Mouse (Mus musculus): Measurements from ENCODE around the gene 4931417E11Rik.
A peak's percentile ranks its signal among the peaks of the same experiment; 100 is the strongest.

Gene 4931417E11Rik

GRCm38 (mm10) chr6:73469567-73469966 lies at the start of gene 4931417E11Rik:
4931417E11Rik (minus strand) TSS chr6:73469667.
- DNase-seq (ENCODE audit: low read depth, low spot score): no peak

GRCm38 (mm10) chr6:73517818-73518396 lies 48.4 kb upstream of the 4931417E11Rik start:
- DNase-seq (ENCODE audit: low read depth, low spot score): peak; percentile 4

DNA sequence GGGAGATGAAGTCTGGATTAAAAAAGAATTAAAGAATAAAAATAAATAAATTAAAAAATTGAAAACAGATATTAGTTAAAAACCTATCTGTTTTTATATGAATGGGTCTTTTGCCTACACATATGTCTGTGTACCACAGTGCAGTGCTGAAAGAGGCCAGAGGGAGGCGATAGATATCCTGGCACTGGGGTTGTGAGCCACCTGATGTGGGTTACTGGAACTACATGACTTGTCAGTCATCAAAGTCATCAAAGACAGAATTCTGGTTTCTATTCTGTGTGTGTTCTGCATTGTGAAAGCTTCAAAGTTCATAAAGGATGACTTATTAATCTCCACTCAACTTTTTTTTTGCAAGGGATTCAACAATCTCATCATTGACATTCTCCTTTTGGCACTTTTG lies 43.4 kb upstream of the 4931417E11Rik start:
- no peak for DNase-seq (ENCODE audit: low read depth, low spot score)

GRCm38 (mm10) chr6:73499631-73500030 lies 30.2 kb upstream of the 4931417E11Rik start:
- DNase-seq (ENCODE audit: low read depth, low spot score): no peak

DNA sequence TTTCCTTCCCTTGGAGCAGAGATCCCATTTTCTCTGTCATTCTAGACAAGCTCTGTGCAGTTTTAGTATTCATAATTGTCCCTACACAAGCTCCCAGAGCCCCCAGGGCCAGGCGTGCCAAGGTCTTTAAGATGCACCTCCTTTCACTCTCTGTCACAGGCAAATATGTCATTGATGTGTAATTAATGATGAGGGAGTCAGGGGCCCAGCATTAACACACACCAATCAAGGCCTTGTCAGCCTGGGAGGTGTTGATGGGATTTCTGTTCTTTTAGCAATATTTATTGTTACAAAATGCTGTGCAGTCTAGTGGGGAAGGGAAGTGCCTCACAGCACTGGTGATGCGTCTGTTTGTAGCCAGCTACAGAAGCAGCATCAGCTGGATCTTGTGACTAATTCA lies 27.9 kb upstream of the 4931417E11Rik start:
- no peak for DNase-seq (ENCODE audit: low read depth, low spot score)

DNA sequence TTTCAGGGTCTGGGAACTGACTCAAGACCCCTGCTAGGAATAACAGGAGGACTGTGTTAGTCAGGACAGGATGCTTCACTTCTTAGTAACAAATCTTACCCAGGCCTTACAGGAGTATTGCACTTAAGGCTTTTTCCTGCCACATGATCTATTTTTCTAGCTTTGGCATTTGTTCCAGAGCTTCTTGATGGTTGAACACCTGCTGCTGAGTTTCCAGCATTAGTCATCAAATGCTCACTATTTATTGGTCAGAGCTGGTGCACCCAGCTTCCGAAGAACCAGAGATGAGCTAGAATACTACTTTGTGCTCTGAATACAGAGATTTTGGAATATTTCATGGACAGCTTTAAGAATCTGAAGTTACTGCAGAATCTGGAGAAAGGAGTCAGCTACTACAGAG lies 21.1 kb upstream of the 4931417E11Rik start:
- no peak for DNase-seq (ENCODE audit: low read depth, low spot score)

- no peak for DNase-seq (ENCODE audit: low read depth, low spot score)
These were observed 16.1 kb upstream of the 4931417E11Rik start for GRCm38 (mm10) chr6:73485616-73486015.

GRCm38 (mm10) chr6:73466084-73466483 lies 3.4 kb downstream of the 4931417E11Rik start:
- no peak for DNase-seq (ENCODE audit: low read depth, low spot score)

- no peak for DNase-seq (ENCODE audit: low read depth, low spot score)
These were observed 6.9 kb downstream of the 4931417E11Rik start for GRCm38 (mm10) chr6:73462543-73462942.

- DNase-seq (ENCODE audit: low read depth, low spot score): no peak
These were observed 35.6 kb downstream of the 4931417E11Rik start for GRCm38 (mm10) chr6:73433912-73434311.

DNA sequence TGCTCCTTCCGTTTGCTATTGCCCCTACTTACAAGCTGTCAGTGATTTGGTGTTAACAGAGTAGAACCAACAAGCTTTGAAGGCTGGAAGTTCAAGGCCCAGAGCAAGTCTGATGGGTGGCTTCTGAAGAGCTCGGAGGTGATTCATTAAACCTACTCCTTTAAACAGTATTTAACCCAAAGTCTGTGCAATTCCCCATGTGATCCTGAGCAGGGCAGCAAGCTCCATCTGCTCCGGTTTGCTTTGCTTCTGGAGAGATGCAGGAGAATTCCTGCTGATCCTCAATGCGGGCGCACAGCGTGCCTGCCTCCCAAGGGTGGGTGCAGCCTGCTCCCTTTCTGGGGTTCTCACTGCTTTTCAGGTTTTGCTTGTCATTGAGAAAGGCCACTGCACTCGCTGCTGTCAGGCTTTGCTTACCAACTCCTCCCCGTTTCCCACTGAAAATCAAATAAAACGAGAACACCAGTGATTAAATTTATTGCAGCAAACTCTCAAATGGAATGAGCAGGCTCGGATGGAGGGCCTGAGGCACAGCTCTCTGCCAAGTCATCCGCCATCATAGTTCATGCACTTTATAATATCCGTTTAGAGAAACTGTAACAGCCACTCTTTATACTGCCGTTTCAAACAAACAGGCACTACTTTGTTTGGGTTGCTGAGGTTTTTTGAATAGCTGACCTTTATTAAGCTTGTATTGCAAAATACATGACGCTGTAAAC lies 40.7 kb downstream of the 4931417E11Rik start:
- no peak for DNase-seq (ENCODE audit: low read depth, low spot score)

DNA sequence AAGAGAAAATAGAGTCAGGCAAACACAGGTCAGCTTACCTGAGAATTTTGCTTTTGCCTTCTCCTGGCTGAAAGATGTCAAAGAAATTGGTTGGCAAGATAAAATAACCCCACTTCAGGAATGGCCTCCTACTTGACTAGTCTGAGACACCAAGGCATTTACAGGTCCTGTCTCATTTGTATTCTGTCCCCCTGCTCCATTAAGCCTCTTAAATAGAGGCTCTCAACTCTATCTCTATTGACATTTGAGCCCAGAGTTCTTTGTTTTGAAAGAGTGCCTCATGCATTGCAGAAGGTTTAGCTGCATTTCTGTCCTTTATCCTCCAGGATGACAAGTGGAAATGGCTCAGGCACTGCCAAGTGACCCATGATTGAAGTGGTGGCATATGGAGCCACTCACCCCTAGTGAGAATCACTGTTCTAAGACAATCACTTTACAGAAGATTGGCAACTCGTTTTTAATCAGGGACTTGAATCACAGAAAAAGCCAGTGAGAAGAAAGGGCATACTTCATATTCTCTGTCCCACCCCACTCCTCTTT lies 42.1 kb downstream of the 4931417E11Rik start:
- DNase-seq (ENCODE audit: low read depth, low spot score): no peak

Measured in skeletal muscle tissue, adult 2 months (tissue).